Mouse (Mus musculus) hindbrain, embryonic 16.5 days (tissue): ENCODE data around the gene Fam160b1. TPM values are rescaled to one million over a fixed set of nuclear protein-coding genes. Genes with fewer than 3 reads are reported as not detected.

Experiments
- ATAC-seq: fragments of 200-750 bp; cut with Nextera tagmentation; 2 replicates; pipeline ENCODE4 v1.8.0; 2017; ENCODE audit warnings: moderate TSS enrichment, moderate library complexity
- H3K27ac ChIP-seq: fragments of 300-500 bp; sonication (generic); 2 replicates; pipeline ENCODE4 v1.5.1; 2014; ENCODE audit warnings: low read depth, mild to moderate bottlenecking, control low read depth, low read length, moderate library complexity
- H3K27me3 ChIP-seq: fragments of 300-500 bp; sonication (generic); replicated peaks from 2 replicates; pipeline ENCODE4 v1.6.1; 2014; ENCODE audit warnings: low read length; ENCODE audit not compliant: control insufficient read depth, insufficient read depth
- H3K36me3 ChIP-seq: fragments of 300-500 bp; sonication (generic); 2 replicates; pipeline ENCODE4 v1.6.1; 2014; ENCODE audit warnings: mild to moderate bottlenecking, low read length, moderate library complexity, mixed read lengths; ENCODE audit not compliant: control insufficient read depth, insufficient read depth
- H3K4me1 ChIP-seq: fragments of 300-500 bp; sonication (generic); 2 replicates; pipeline ENCODE4 v1.6.1; 2014; ENCODE audit warnings: low read depth, low read length; ENCODE audit not compliant: control insufficient read depth, insufficient read depth
- H3K4me2 ChIP-seq: fragments of 300-500 bp; sonication (generic); 2 replicates; pipeline ENCODE4 v1.6.1; 2014; ENCODE audit warnings: mild to moderate bottlenecking, low read length, control low read depth, moderate library complexity
- H3K4me3 ChIP-seq: fragments of 300-500 bp; sonication (generic); 2 replicates; pipeline ENCODE4 v1.5.1; 2014; ENCODE audit warnings: mild to moderate bottlenecking, low read length, control low read depth, moderate library complexity
- H3K9ac ChIP-seq: fragments of 300-500 bp; sonication (generic); 2 replicates; pipeline ENCODE4 v1.6.1; 2014; ENCODE audit warnings: low read depth, mild to moderate bottlenecking, control low read depth, low read length, moderate library complexity
- H3K9me3 ChIP-seq: fragments of 300-500 bp; sonication (generic); 2 replicates; pipeline ENCODE4 v1.6.1; 2014; ENCODE audit warnings: mild to moderate bottlenecking, low read length, moderate library complexity; ENCODE audit not compliant: control insufficient read depth
- WGBS: fragments of 180-500 bp; shearing (Covaris S2); extraction: QIAGEN DNeasy Blood & Tissue Kit; methylation state at CpG from one replicate; pipeline ENCODE4 v1.1.7; 2014; 5-methylcytosine and 5-hydroxymethylcytosine counted together
- polyA plus RNA-seq: library from polyadenylated mRNA; unstranded; fragments of >200 nt; fragmentation: Nextera tagmentation; extraction: Ambion mirVana; gene quantifications from 2 replicates; pipeline ENCODE4 v1.2.1, GENCODE M21; 2015

Gene Fam160b1
- polyA plus RNA-seq, 1 experiment from 2014 or later, result 11.2 TPM

- Histone ChIP-seq H3K4me3 (no peak overlapping the region), H3K27me3 (no peaks in the 10 kb centered on the region), H3K27ac (no peak overlapping the region), H3K4me1 (peaks cover 9% of the 10 kb centered on the region; the same call in 1 of the 2 replicates), H3K4me2 (no peak overlapping the region), H3K9me3 (no peaks in the 10 kb centered on the region), H3K9ac (no peak overlapping the region), H3K36me3 (no peaks in the 10 kb centered on the region)
- ATAC-seq, result no peak
- WGBS, result 73% methylated on average over 16 of the region's 16 CpGs
Observed at GRCm38 (mm10) chr19:57355451-57356251, 4.8 kb upstream of the Fam160b1 start.

- peaks cover 9% of the 10 kb centered on the region; the same call in 1 of the 2 replicates for H3K4me1 ChIP-seq
- no peak for ATAC-seq
- no peaks in the 10 kb centered on the region for H3K9me3 ChIP-seq
- no peaks in the 10 kb centered on the region for H3K27me3 ChIP-seq
- H3K4me2 ChIP-seq, result no peak overlapping the region
- no peak overlapping the region for H3K4me3 ChIP-seq
- H3K9ac ChIP-seq, result no peak overlapping the region
- H3K27ac ChIP-seq, result no peak overlapping the region
- WGBS, result 81% methylated on average over 7 of the region's 7 CpGs
- no peaks in the 10 kb centered on the region for H3K36me3 ChIP-seq
Observed at GRCm38 (mm10) chr19:57356273-57356672, 4.2 kb upstream of the Fam160b1 start.

- Histone ChIP-seq H3K9ac (no peak overlapping the region), H3K27me3 (no peaks in the 10 kb centered on the region), H3K4me1 (peaks cover 11% of the 10 kb centered on the region), H3K9me3 (no peaks in the 10 kb centered on the region), H3K27ac (no peak overlapping the region), H3K36me3 (no peaks in the 10 kb centered on the region), H3K4me2 (no peak overlapping the region), H3K4me3 (no peak overlapping the region)
- no peak for ATAC-seq
- WGBS, result 87% methylated on average over 6 of the region's 6 CpGs
Observed at GRCm38 (mm10) chr19:57357244-57357643, 3.2 kb upstream of the Fam160b1 start.

- Histone ChIP-seq H3K27ac (no peak overlapping the region), H3K4me2 (no peak overlapping the region), H3K4me3 (no peak overlapping the region), H3K9me3 (no peaks in the 10 kb centered on the region), H3K4me1 (peaks cover 16% of the 10 kb centered on the region), H3K36me3 (no peaks in the 10 kb centered on the region), H3K27me3 (no peaks in the 10 kb centered on the region), H3K9ac (no peak overlapping the region)
- no peak for ATAC-seq
- 88% methylated on average over 5 of the region's 5 CpGs for WGBS
Observed at GRCm38 (mm10) chr19:57357811-57358210, 2.7 kb upstream of the Fam160b1 start.

- no peaks in the 10 kb centered on the region for H3K36me3 ChIP-seq
- ATAC-seq, result no peak
- no peaks in the 10 kb centered on the region for H3K9me3 ChIP-seq
- H3K4me1 ChIP-seq, result peaks cover 21% of the 10 kb centered on the region
- no peak overlapping the region for H3K4me3 ChIP-seq
- no peak overlapping the region for H3K27ac ChIP-seq
- H3K4me2 ChIP-seq, result no peak overlapping the region
- 77% methylated on average over 12 of the region's 12 CpGs for WGBS
- H3K27me3 ChIP-seq, result no peaks in the 10 kb centered on the region
- H3K9ac ChIP-seq, result no peak overlapping the region
Observed at GRCm38 (mm10) chr19:57358322-57358721, 2.2 kb upstream of the Fam160b1 start.

- 91% methylated on average over 20 of the region's 20 CpGs for WGBS
- H3K4me3 ChIP-seq, result no peak overlapping the region
Observed at GRCm38 (mm10) chr19:57358836-57359598, 1.5 kb upstream of the Fam160b1 start.

GRCm38 (mm10) chr19:57359701-57360326 lies 666 bp upstream of the Fam160b1 start:
- peak overlapping the region; percentile 100 for H3K9ac ChIP-seq
- no peaks in the 10 kb centered on the region for H3K27me3 ChIP-seq
- ATAC-seq, result no peak
- H3K4me1 ChIP-seq, result peaks cover 30% of the 10 kb centered on the region
- peak overlapping the region; percentile 98 for H3K4me3 ChIP-seq
- H3K36me3 ChIP-seq, result no peaks in the 10 kb centered on the region
- peak overlapping the region; percentile 79 for H3K4me2 ChIP-seq
- no peaks in the 10 kb centered on the region for H3K9me3 ChIP-seq
- H3K27ac ChIP-seq, result peak overlapping the region; percentile 97
- WGBS, result 36% methylated on average over 10 of the region's 10 CpGs

More at GRCm38 (mm10) chr19:57358836-57359598, 1.5 kb upstream of the Fam160b1 start:
- no peaks in the 10 kb centered on the region for H3K9me3 ChIP-seq
- no peak overlapping the region for H3K27ac ChIP-seq
- peaks cover 25% of the 10 kb centered on the region for H3K4me1 ChIP-seq
- no peaks in the 10 kb centered on the region for H3K36me3 ChIP-seq
- H3K4me2 ChIP-seq, result no peak overlapping the region
- ATAC-seq, result no peak
- no peak overlapping the region for H3K9ac ChIP-seq
- no peaks in the 10 kb centered on the region for H3K27me3 ChIP-seq

GRCm38 (mm10) chr19:57361131-57361938 lies 855 bp downstream of the Fam160b1 start:
- no peaks in the 10 kb centered on the region for H3K27me3 ChIP-seq
- under 1% methylated on average over 69 of the region's 78 CpGs for WGBS
- H3K9ac ChIP-seq, result peak overlapping the region; percentile 100
- no peaks in the 10 kb centered on the region for H3K36me3 ChIP-seq
- ATAC-seq, result peak; percentile 74
- H3K4me2 ChIP-seq, result peak overlapping the region; percentile 79
- peaks cover 43% of the 10 kb centered on the region for H3K4me1 ChIP-seq
- no peaks in the 10 kb centered on the region for H3K9me3 ChIP-seq
- H3K4me3 ChIP-seq, result peak overlapping the region; percentile 98
- peak overlapping the region; percentile 97 for H3K27ac ChIP-seq
